Mouse (Mus musculus) retina, adult 2 months (tissue): Measurements from ENCODE around the gene Ppp1r14b.

Experiments used
- DNase-seq: peaks from one replicate; pipeline ENCODE4 v3.0.0-alpha.2; 2012; ENCODE audit warnings: low read depth, low spot score

Ppp1r14b gene

GRCm38 (mm10) chr19:6974211-6975205 is at the start of gene Ppp1r14b:
TSS of gene Ppp1r14b (plus strand) at chr19:6974968.
- DNase-seq = no peak

DNA sequence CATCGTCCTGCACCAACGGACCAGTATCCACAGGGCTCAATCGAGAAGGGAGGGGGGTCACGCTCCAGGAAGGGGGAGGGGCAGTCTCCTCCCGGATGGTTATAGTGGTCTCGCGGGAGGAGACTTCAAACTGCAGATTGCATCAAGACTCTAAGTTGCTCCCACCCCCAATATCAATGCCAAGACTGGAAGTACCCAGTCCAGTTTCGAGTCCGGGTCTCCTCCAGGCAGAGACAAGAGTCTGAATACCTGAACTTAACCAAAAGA is 49.5 kb upstream of the Ppp1r14b start, which contains the start of gene Catsperz:
Gene Catsperz, minus strand, starts transcription at position 74 of the 267 bp plus-strand sequence.
- no peak for DNase-seq

DNA sequence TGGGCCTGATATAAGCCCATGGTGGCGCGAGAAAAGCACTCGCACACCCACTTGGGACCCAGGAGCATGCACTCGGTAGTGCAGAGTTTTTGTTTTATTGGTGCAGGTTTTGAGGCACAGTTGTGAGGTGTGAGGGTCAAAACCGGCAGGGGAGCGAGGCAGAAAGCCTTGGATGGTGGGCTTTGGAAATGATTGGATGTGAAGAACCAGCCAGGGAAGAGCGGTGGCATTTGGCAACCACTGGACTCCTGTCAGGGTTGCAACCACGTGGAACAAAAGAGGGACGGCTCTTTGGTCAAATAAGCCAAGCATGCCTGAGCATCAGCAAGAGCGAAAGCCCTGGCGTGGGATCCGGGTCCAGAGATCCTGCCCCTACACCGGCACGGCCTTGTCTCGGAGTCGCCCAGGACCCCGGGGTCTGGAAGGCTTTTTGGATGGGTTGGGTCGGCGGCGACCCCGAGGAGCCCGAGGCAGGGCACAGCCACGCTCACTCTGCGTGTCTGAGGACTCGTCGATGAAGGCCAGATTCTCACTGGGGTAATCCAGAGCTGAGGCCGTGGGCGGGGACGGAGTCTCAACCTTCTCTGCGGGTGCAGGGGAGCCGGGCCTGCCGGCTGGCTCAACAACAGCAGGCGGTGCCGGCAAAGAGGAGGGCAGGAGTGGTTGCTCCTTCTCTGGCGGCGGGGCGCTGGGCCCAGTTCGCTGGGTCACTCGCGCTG is 49.0 kb upstream of the Ppp1r14b start:
- DNase-seq = no peak

- DNase-seq = no peak
Measured at GRCm38 (mm10) chr19:6926559-6927255, 48.1 kb upstream of the Ppp1r14b start.

DNA sequence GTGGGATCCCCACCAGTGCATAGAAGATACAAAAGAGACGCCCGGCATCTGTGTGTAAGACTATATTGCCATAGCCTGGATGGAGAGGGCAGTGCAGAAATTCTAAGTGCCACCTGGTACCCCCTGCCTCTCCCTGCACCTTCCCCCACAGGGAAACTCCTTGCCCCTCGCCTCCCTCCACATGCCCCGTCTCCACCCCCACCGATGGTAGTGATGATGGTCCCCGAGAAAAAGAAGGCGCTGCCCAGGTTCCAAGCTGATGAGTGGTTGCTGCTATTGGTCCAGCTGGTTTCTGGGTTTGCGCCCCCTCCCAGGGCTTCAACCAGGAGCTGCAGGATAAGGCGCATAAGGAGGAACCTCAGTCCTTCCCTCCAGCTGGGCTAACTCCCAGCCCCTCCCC is 46.7 kb upstream of the Ppp1r14b start:
- DNase-seq = no peak

GRCm38 (mm10) chr19:6931002-6931401 is 43.8 kb upstream of the Ppp1r14b start:
- DNase-seq = no peak

GRCm38 (mm10) chr19:6932018-6932417 is 42.8 kb upstream of the Ppp1r14b start:
- no peak for DNase-seq

GRCm38 (mm10) chr19:6933102-6933435 is 41.7 kb upstream of the Ppp1r14b start:
- DNase-seq = no peak

DNA sequence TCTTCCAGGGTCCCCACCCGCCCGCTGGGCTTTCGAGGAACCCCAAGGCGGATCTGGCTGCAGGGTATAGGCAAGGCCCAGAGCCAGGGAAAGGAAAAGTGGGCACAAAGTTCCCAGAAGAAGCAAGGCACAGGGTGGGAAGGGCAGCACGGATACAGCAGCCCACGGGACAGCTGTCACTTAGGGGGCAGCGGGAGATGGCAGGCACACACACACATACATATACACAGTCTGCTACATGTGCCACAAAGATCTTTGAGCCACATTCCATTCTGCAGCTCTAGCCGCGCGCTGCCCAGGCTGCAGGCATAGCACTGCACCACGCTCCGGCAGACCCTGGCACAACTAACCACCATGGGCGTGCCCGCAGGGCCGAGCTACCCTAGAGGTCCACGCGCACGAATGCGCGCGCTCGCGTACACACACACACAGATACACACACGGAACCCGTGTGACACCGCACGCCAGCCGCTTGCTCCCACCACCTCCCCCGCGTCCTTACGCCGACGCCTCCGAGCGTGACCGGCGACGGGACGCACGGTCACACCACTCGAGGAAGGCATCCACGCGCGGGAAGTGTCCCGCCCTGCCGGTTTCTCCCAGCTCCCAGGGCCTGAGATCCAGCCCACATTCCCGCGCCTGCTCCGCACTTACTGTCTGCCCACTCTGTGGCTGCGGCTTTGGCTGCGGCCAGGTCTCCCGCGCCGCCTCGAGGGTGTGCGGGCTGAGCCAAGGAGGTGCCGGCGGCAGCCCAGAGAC is 41.2 kb upstream of the Ppp1r14b start:
- no peak for DNase-seq

- no peak for DNase-seq
Measured at GRCm38 (mm10) chr19:6934195-6934977, 40.4 kb upstream of the Ppp1r14b start, which contains the start of gene Kcnk4. TSS of gene Kcnk4 (minus strand) at chr19:6934515.

- no peak for DNase-seq
Measured at GRCm38 (mm10) chr19:6936299-6936698, 38.5 kb upstream of the Ppp1r14b start.

- DNase-seq = no peak
Measured at GRCm38 (mm10) chr19:6937541-6938465, 37.0 kb upstream of the Ppp1r14b start.

DNA sequence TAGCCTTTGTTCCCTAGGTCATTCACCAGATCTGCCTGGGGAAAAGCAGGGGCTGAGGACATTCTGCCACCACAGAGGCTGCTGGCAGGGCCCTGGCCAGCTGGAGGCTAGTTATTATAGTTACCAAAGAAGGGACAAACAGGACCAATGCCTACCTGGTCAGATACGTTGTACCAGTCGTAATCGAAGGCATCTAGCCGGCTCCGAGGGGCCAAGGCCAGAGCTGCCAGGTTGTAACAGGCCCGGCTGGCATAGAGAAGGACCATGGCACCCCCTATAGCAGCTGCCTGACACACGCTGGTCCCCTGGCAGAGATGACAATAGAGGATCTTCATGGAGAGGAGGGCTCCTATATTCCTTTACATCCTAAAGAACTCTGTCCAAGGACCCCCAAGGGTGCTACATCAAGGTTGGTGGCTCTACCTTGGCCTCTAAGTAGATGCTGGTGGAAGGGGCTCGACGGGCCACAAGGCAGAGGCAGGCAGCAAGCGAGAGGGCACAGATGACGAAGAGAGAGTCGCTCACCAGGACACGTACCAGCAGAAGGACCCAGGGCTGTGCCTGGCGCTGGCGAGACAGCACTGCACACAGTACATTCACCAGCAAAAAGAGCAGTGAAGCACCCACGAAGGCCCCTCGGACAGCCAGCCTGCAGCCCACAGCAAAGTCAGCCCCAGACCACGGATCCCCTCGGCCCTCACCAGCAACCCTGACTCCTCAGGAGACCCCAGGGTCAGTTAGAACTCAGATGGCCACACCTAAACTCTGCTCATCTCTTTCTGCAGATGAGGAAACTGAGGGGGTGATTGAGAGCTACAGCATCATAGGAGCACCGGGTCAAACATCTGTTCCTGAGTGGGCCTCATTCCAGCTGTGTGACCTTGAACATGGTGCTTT is 35.4 kb upstream of the Ppp1r14b start:
- no peak for DNase-seq

GRCm38 (mm10) chr19:6940396-6941351 is 34.1 kb upstream of the Ppp1r14b start:
- no peak for DNase-seq

DNA sequence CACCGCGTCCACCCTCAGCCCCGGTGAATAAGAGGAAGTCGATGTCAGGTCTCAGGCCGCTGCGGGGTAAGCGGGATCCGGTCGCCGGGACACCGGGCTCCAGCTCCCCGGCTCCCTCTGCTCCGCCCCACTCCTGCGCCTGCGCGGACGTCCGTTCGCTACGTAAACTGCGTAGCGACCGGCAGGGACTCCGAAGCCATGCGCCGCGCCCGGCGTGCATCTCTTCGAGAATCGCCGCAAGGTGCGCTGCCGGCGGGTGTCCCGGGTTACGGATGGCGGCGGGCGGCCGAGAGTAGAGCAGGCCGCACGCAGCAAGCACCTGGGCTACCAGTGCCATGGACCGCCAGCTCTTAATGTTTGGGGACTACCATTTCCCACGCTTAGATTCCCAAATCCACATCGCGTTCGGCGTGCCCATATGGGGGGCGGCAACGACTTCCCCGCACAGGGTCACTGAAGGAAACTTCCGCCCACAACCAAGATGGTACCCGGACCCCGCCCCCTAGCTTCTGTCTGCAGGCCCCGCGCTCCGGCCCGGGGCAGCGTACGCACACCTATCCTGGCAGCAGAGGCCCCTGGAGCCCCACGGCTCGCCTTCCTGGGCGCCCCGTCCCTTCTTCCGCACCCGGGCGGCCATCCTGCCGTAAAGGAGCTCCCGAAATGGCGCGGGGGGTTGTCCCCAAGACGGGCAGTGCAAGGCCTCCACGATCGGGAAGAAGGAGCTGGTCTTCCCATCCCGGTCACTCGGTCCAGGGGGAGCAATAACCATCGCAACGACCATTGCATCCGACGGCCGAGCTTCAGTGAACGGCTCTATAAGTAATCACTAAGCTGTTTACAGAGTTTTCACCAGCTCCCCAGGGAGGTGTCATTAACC is 33.2 kb upstream of the Ppp1r14b start, which contains the start of gene Bad:
Gene Bad, plus strand, starts transcription at position 490 of the 877 bp plus-strand sequence.
- peak; percentile 93 for DNase-seq

DNA sequence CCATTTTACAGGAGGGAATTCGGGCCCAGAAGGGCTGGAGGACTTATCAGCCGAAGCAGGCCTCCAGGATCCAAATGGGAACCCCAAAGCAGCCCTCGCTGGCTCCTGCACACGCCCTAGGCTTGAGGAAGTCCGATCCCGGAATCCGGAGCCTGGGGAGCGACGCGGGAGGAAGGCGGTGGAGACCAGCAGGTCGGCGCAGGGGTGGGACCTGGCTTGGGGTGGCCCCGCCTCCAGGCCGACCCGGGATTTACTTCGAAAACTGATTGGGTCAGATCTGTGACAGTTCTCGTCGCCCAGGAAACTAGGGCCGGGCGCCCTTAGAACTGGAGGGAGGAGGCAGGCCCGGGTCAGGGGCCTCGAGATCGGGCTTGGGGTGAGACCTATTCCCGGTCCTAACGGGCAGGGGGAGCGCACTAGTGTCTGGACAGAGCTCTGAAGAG is 32.5 kb upstream of the Ppp1r14b start, which contains the start of gene Gpr137:
Gene Gpr137, minus strand, starts transcription at position 232 of the 443 bp plus-strand sequence.
- peak; percentile 78 for DNase-seq
